Mouse (Mus musculus) G1E-ER4 (cell line): Measurements from ENCODE around the gene Abca14. TPM values are rescaled to one million over a fixed set of nuclear protein-coding genes. Genes with fewer than 3 reads are reported as not detected.

Experiments used
- GATA1 ChIP-seq: IDR thresholded peaks from one replicate; pipeline ENCODE4 v1.8.0; 2012; ENCODE audit warnings: low read length, inconsistent platforms
- polyA plus RNA-seq: library from polyadenylated mRNA; stranded (reverse); fragments of >175 nt; gene quantifications from 2 replicates; pipeline ENCODE4 v1.2.3, GENCODE M21; 2012

Gene Abca14
- polyA plus RNA-seq, 1 experiment = not detected

GRCm38 (mm10) chr7:120190150-120190665 lies 13.6 kb upstream of the Abca14 start:
- TF ChIP-seq GATA1 = no peak

GRCm38 (mm10) chr7:120192207-120192606 lies 11.6 kb upstream of the Abca14 start:
- TF ChIP-seq GATA1 = no peak

- no peak for TF ChIP-seq GATA1
Measured at GRCm38 (mm10) chr7:120192816-120193215, 10.9 kb upstream of the Abca14 start.

- no peak for TF ChIP-seq GATA1
Measured at GRCm38 (mm10) chr7:120195207-120195606, 8.6 kb upstream of the Abca14 start.

- no peak for TF ChIP-seq GATA1
Measured at GRCm38 (mm10) chr7:120201231-120201744, 2.5 kb upstream of the Abca14 start.

- no peak for TF ChIP-seq GATA1
Measured at GRCm38 (mm10) chr7:120201771-120202170, 2.0 kb upstream of the Abca14 start, which contains the start of gene Crym. Crym (minus strand) TSS chr7:120202111.

- TF ChIP-seq GATA1 = no peak
Measured at GRCm38 (mm10) chr7:120205989-120206388, 2.2 kb downstream of the Abca14 start.

- TF ChIP-seq GATA1 = no peak
Measured at GRCm38 (mm10) chr7:120228541-120228940, 24.8 kb downstream of the Abca14 start.

- TF ChIP-seq GATA1 = no peak
Measured at GRCm38 (mm10) chr7:120241092-120241491, 37.3 kb downstream of the Abca14 start.

GRCm38 (mm10) chr7:120271135-120271991 lies 67.6 kb downstream of the Abca14 start:
- TF ChIP-seq GATA1 = no peak

GRCm38 (mm10) chr7:120272110-120272509 lies 68.3 kb downstream of the Abca14 start:
- TF ChIP-seq GATA1 = no peak

GRCm38 (mm10) chr7:120285286-120285685 lies 81.5 kb downstream of the Abca14 start:
- no peak for TF ChIP-seq GATA1

GRCm38 (mm10) chr7:120316086-120316485 lies 112.3 kb downstream of the Abca14 start:
- no peak for TF ChIP-seq GATA1

- no peak for TF ChIP-seq GATA1
Measured at GRCm38 (mm10) chr7:120322963-120323362, 119.2 kb downstream of the Abca14 start.

- no peak for TF ChIP-seq GATA1
Measured at GRCm38 (mm10) chr7:120327220-120328073, 123.7 kb downstream of the Abca14 start.
